Mouse (Mus musculus) kidney, adult 8-10 months (tissue): Measurements from ENCODE around the gene Olfr898.

Experiments
- DNase-seq, 2 experiments: peaks; one replicate each; pipeline ENCODE4 v3.0.0; 2022

Olfr898 gene

GRCm38 (mm10) chr9:38348111-38348510 lies at the start of gene Olfr898:
Olfr898 (plus strand) TSS chr9:38348411.
- DNase-seq, result no peak

GRCm38 (mm10) chr9:38328760-38329159 lies 19.5 kb upstream of the Olfr898 start, which contains the start of gene Olfr25:
Olfr25 (plus strand) TSS chr9:38329060.
- DNase-seq, result no peak

GRCm38 (mm10) chr9:38366596-38366995 lies 18.4 kb downstream of the Olfr898 start, which contains the start of gene Olfr250:
Olfr250 (plus strand) TSS chr9:38366896.
- DNase-seq, result no peak

GRCm38 (mm10) chr9:38376786-38377185 lies 28.6 kb downstream of the Olfr898 start, which contains the start of gene Olfr251:
Olfr251 (plus strand) TSS chr9:38377086.
- no peak for DNase-seq

- no peak for DNase-seq
These were observed 53.2 kb downstream of the Olfr898 start, which contains the start of gene Olfr147 for GRCm38 (mm10) chr9:38401398-38401797. Olfr147 (plus strand) TSS chr9:38401698.
